Mouse (Mus musculus) lung, adult 2 months (tissue): ENCODE measurements around the gene Gpc6.

ENCODE experiments used
- CTCF ChIP-seq: fragments of 200-500 bp; IDR thresholded peaks from 2 replicates; pipeline ENCODE4 v1.5.1; 2011; ENCODE audit warnings: mild to moderate bottlenecking, low read length, control low read depth; ENCODE audit not compliant: insufficient read depth
- POLR2A ChIP-seq: fragments of 200-500 bp; IDR thresholded peaks from 2 replicates; pipeline ENCODE4 v1.6.1; 2011; ENCODE audit warnings: low read depth, mild to moderate bottlenecking, control low read depth, low read length, borderline replicate concordance; ENCODE audit errors: extremely low read depth

GRCm38 (mm10) chr14:116981711-116982110, 56.6 kb downstream of the Gpc6 start:
- TF ChIP-seq CTCF (no peak), POLR2A (no peak)
